17 mouse cellular contexts compared by ENCODE assay signal in genomic region chr5:92395764-92396163, GRCm38 (mm10). TPM values are rescaled to one million over a fixed set of nuclear protein-coding genes. Genes with fewer than 3 reads are reported as not detected.
"Had no signal": no experiment of that assay in that cellular context is flagged by ENCODE, and none has a peak within 500 bp of the region (broad histone marks: within the 10 kb centered on the region; RNA-seq: fewer than 3 reads in every experiment).

No protein-coding gene starts in this region.

- DNase-seq: kidney, adult 2 months; kidney, postnatal 25 days; lung, adult 2 months; lung, postnatal 36 days; right cerebral cortex, postnatal 4 days; spleen, adult 18-20 months; thymus, postnatal 36 days had no signal

- H3K36me3 ChIP-seq: intestine, embryonic 15.5 days; limb, embryonic 10.5 days; midbrain, embryonic 13.5 days; neural tube, embryonic 15.5 days had no signal

- H3K4me2 ChIP-seq: intestine, embryonic 15.5 days; midbrain, embryonic 13.5 days; neural tube, embryonic 15.5 days had no signal

- H3K9ac ChIP-seq: intestine, embryonic 15.5 days; midbrain, embryonic 13.5 days; neural tube, embryonic 15.5 days had no signal

- ATAC-seq: lung, postnatal 0 days; midbrain, embryonic 13.5 days had no signal

- H3K4me1 ChIP-seq: midbrain, embryonic 13.5 days had no signal

- H3K9me3 ChIP-seq: intestine, embryonic 15.5 days; limb, embryonic 10.5 days; midbrain, embryonic 13.5 days; neural tube, embryonic 15.5 days had no signal

- H3K4me3 ChIP-seq: intestine, embryonic 15.5 days; left cerebral cortex, adult 2 months; limb, embryonic 10.5 days; midbrain, embryonic 13.5 days; myocyte; neural tube, embryonic 15.5 days had no signal

- H3K27ac ChIP-seq: intestine, embryonic 15.5 days; left cerebral cortex, adult 2 months; limb, embryonic 10.5 days; midbrain, embryonic 13.5 days; neural tube, embryonic 15.5 days had no signal

RNA-seq across cellular contexts. Expression of gene Cxcl10, which starts 47.1 kb away (rescaled TPM):
- total RNA-seq: layer of hippocampus, postnatal 25 days; left cerebral cortex, adult 2 months; left cerebral cortex, postnatal 14 days had no signal
- polyA plus RNA-seq: neural tube, embryonic 11.5 days had no signal
